Mouse (Mus musculus) ES-Bruce4 (cell line): ENCODE data around the gene Pih1d1.

Experiments used
- CTCF ChIP-seq: IDR thresholded peaks from one replicate; pipeline ENCODE4 v1.8.1; 2011; ENCODE audit warnings: low read depth, low read length
- EP300 ChIP-seq: IDR thresholded peaks from 2 replicates; pipeline ENCODE4 v1.6.1; 2011; ENCODE audit warnings: low read depth, low read length; ENCODE audit not compliant: insufficient read depth
- POLR2A ChIP-seq: IDR thresholded peaks from one replicate; pipeline ENCODE4 v1.8.1; 2011; ENCODE audit warnings: low read length; ENCODE audit not compliant: insufficient read depth

DNA sequence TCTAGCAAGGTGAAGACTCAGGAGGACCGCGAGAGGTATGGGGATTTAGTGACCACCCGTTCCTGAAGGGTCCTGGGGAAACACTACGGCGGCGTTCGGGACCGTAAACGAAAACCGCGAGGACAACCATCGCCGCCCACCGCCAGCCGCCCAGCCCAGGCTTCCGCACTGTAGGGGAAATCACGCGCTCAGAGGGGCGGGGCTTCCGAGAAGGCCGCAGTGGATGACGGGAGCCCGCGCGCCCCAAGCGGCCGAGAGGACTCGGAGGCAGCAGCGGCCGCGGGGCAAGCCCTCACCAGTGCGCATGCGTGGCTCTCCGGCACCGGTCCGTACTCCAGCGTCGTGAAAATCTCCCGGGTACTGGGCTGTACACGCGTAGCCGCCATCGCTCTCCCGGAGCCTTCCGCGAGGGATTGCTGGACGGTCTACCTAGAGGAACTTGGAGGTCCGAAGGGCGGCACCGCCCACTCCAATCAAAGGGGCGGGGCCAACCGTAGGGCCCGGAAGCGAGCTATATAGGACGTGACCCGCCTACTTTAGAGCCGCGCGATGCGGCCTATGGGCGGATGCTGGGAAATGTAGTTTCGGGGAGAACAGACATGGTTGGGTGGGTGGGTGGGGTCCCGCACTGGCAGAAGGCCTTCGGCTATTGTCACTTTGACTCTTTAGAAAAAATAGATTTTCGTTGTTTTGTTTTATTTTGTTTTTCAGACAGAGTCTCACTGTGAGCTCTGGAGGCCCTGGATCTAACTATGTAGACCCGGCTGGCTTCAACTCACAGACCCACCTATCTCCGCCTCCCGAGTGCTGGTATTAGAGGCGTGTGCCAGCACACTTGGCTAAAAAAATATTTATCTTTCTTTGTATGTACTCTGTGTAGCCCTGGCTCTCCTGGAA is at the start of gene Pih1d1, which contains the start of gene Aldh16a1:
- TF ChIP-seq POLR2A (peak; percentile 72), CTCF (no peak), EP300 (peak; percentile 63; the same call in 1 of the 2 replicates)
